Mouse (Mus musculus) megakaryocyte, embryonic 14.5 days (primary cell): ENCODE measurements at regions not wholly inside any gene's neighbourhood (a gene's known extent, or its start where the extent isn't known, plus 50 kb on each side); places are given as distances from the start of the nearest gene placed in this dataset.

Experiments
- H3K27me3 ChIP-seq: replicated peaks from 2 replicates; pipeline ENCODE3; 2012; ENCODE audit warnings: inconsistent platforms
- H3K36me3 ChIP-seq: replicated peaks from 2 replicates; pipeline ENCODE3; 2012; ENCODE audit warnings: low read length, inconsistent platforms, mixed read lengths
- H3K4me1 ChIP-seq: 2 replicates; pipeline ENCODE4 v1.6.1; 2012; ENCODE audit warnings: inconsistent platforms
- H3K4me3 ChIP-seq: replicated peaks from 2 replicates; pipeline ENCODE3; 2012; ENCODE audit warnings: moderate library complexity, mild to moderate bottlenecking, inconsistent platforms
- H3K9me3 ChIP-seq: 2 replicates; pipeline ENCODE4 v1.6.1; 2012; ENCODE audit warnings: inconsistent platforms
- FLI1 ChIP-seq: IDR thresholded peaks from 2 replicates; pipeline ENCODE4 v1.6.1; 2012; ENCODE audit warnings: low read length, inconsistent platforms, mixed read lengths
- GATA1 ChIP-seq: IDR thresholded peaks from 3 replicates; pipeline ENCODE4 v1.6.1; 2012; ENCODE audit warnings: mixed read lengths, low read length, inconsistent platforms, borderline replicate concordance

DNA sequence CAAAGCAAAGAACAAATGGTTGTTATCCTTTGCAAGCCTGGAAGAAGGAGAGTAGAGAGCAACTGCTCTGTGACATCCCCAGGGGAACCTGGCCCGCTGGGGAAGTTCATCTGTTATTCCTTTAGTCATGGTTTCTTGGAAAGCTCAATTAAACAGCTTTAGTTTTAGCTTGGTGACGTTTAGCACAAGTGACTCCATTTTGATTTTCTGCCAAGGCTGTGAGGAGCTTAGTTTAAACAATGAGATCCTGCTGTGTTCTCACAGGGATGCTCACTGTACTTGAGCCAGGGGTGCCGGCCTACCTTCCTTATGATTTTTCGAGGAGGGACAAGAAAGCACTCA lies 91.2 kb upstream of the Rybp start:
- Histone ChIP-seq H3K9me3 (no peaks in the 10 kb centered on the region), H3K36me3 (no peaks in the 10 kb centered on the region), H3K27me3 (peaks cover 42% of the 10 kb centered on the region), H3K4me3 (no peak overlapping the region), H3K4me1 (peaks cover 26% of the 10 kb centered on the region)
- TF ChIP-seq FLI1 = no peak
- TF ChIP-seq GATA1 = no peak

GRCm38 (mm10) chr6:100377828-100378532 lies 90.7 kb upstream of the Rybp start:
- H3K27me3 ChIP-seq = peaks cover 44% of the 10 kb centered on the region
- H3K4me3 ChIP-seq = no peak overlapping the region
- no peak for TF ChIP-seq GATA1
- no peak for TF ChIP-seq FLI1
- no peaks in the 10 kb centered on the region for H3K9me3 ChIP-seq
- H3K4me1 ChIP-seq = peaks cover 26% of the 10 kb centered on the region
- no peaks in the 10 kb centered on the region for H3K36me3 ChIP-seq

- H3K36me3 ChIP-seq = no peaks in the 10 kb centered on the region
- H3K4me1 ChIP-seq = peaks cover 25% of the 10 kb centered on the region
- H3K4me3 ChIP-seq = no peak overlapping the region
- TF ChIP-seq GATA1 (no peak), FLI1 (no peak)
- H3K27me3 ChIP-seq = peaks cover 51% of the 10 kb centered on the region
- H3K9me3 ChIP-seq = no peaks in the 10 kb centered on the region
Measured at GRCm38 (mm10) chr6:100376656-100377055, 89.4 kb upstream of the Rybp start.

DNA sequence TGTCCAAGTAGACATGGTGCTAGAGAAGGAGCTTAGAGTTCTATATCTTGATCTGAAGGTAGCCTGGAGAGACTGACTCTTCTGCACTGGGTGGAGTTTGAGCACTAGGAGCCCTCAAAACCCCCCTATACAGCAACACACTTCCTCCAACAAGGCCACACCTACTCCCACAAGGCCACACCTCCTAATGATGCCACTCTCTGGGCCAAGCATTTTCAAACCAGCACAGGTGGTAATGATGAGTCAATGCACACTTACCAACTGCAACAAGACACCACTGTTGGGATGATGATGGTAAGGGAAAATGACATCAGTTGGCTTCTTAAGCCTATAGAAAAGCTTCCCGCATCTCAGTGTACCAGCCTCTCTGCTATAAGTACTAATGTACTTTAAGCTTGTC lies 83.5 kb upstream of the Rybp start:
- Histone ChIP-seq H3K4me3 (no peak overlapping the region), H3K9me3 (peaks cover 4% of the 10 kb centered on the region; the same call in 1 of the 2 replicates), H3K4me1 (peaks cover 20% of the 10 kb centered on the region), H3K36me3 (no peaks in the 10 kb centered on the region), H3K27me3 (peaks cover 39% of the 10 kb centered on the region)
- TF ChIP-seq GATA1 (no peak), FLI1 (no peak)

- Histone ChIP-seq H3K4me1 (peaks cover 21% of the 10 kb centered on the region), H3K27me3 (peaks cover 39% of the 10 kb centered on the region), H3K36me3 (no peaks in the 10 kb centered on the region), H3K9me3 (peaks cover 4% of the 10 kb centered on the region; the same call in 1 of the 2 replicates), H3K4me3 (no peak overlapping the region)
- TF ChIP-seq FLI1 (no peak), GATA1 (no peak)
Measured at GRCm38 (mm10) chr6:100370358-100370757, 83.1 kb upstream of the Rybp start.

- peaks cover 4% of the 10 kb centered on the region; the same call in 1 of the 2 replicates for H3K9me3 ChIP-seq
- H3K4me3 ChIP-seq = no peak overlapping the region
- no peaks in the 10 kb centered on the region for H3K36me3 ChIP-seq
- peaks cover 33% of the 10 kb centered on the region for H3K27me3 ChIP-seq
- H3K4me1 ChIP-seq = peaks cover 21% of the 10 kb centered on the region
- TF ChIP-seq GATA1 (no peak), FLI1 (no peak)
Measured at GRCm38 (mm10) chr6:100366231-100366630, 78.9 kb upstream of the Rybp start.

DNA sequence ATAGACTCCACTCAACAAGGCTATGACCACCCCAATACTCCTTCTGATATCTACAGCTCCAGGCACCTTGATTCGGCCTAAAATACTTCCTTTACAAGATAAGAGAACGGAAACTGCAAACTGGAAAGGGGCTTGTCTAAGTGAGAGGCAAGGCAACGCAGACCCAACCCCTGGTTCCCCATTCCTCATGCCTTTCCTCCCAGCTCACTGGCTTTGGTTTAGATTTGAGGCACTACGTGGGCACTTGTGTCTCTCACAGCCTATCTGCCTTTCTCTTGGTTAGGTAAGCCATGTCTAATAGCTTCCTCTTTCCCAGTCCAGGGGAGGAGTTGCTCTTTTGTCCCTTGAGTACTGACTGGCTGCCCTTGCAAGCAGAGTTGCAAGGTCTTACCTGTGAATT lies 78.5 kb upstream of the Rybp start:
- Histone ChIP-seq H3K27me3 (peaks cover 35% of the 10 kb centered on the region), H3K4me3 (no peak overlapping the region), H3K36me3 (no peaks in the 10 kb centered on the region), H3K9me3 (peaks cover 4% of the 10 kb centered on the region; the same call in 1 of the 2 replicates), H3K4me1 (peaks cover 21% of the 10 kb centered on the region)
- TF ChIP-seq FLI1 (no peak), GATA1 (no peak)

GRCm38 (mm10) chr6:100363683-100364082 lies 76.4 kb upstream of the Rybp start:
- H3K4me1 ChIP-seq = peaks cover 12% of the 10 kb centered on the region
- no peak for TF ChIP-seq FLI1
- TF ChIP-seq GATA1 = no peak
- no peak overlapping the region for H3K4me3 ChIP-seq
- H3K9me3 ChIP-seq = peaks cover 4% of the 10 kb centered on the region; the same call in 1 of the 2 replicates
- no peaks in the 10 kb centered on the region for H3K36me3 ChIP-seq
- peaks cover 35% of the 10 kb centered on the region for H3K27me3 ChIP-seq

DNA sequence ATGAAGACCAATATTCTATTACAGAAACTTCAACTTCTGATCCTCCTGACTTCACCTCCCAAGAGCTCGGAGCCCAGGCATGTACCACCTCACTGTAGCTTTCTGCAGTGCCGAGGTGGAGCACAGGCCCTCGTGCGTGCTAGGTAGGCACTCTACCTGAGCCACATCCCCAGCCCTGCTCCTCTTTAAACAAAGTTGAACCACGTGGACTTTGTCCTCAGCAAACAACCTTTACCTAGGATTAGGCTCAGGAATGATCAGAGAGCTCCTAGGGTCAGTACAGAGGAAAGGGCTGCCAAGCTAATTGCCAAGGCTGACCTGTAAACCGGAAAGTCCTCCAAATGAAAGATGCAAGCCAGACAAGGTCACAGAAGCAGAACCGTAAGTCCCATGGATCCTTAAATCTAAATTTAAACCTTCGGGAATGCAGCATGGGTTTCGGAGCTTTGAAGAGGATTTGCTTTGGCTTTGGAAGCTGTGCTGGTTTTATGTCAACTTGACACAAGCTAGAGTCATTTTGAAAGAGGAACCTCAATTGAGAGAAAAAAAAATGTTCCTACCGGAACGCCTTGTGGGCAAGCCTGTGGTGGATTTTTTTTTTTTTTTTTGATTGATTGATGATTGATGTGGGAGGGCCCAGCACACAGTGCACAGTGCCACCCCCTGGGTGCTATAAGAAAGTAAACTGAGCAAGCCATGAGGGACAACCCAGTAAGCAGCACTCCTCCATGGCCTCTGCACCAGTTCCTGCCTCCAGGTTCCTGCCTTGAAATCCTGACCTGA lies 69.5 kb upstream of the Rybp start:
- Histone ChIP-seq H3K27me3 (peaks cover 11% of the 10 kb centered on the region), H3K9me3 (no peaks in the 10 kb centered on the region), H3K4me1 (no peaks in the 10 kb centered on the region), H3K4me3 (no peak overlapping the region), H3K36me3 (no peaks in the 10 kb centered on the region)
- no peak for TF ChIP-seq FLI1
- no peak for TF ChIP-seq GATA1

GRCm38 (mm10) chr6:100355858-100356257 lies 68.6 kb upstream of the Rybp start:
- TF ChIP-seq GATA1 = no peak
- no peak for TF ChIP-seq FLI1
- H3K4me1 ChIP-seq = no peaks in the 10 kb centered on the region

More at GRCm38 (mm10) chr6:100355858-100356257, 68.6 kb upstream of the Rybp start:
- Histone ChIP-seq H3K4me3 (no peak overlapping the region), H3K27me3 (peaks cover 14% of the 10 kb centered on the region), H3K36me3 (no peaks in the 10 kb centered on the region), H3K9me3 (peaks cover 3% of the 10 kb centered on the region; the same call in 1 of the 2 replicates)
